In the genomic region with DNA sequence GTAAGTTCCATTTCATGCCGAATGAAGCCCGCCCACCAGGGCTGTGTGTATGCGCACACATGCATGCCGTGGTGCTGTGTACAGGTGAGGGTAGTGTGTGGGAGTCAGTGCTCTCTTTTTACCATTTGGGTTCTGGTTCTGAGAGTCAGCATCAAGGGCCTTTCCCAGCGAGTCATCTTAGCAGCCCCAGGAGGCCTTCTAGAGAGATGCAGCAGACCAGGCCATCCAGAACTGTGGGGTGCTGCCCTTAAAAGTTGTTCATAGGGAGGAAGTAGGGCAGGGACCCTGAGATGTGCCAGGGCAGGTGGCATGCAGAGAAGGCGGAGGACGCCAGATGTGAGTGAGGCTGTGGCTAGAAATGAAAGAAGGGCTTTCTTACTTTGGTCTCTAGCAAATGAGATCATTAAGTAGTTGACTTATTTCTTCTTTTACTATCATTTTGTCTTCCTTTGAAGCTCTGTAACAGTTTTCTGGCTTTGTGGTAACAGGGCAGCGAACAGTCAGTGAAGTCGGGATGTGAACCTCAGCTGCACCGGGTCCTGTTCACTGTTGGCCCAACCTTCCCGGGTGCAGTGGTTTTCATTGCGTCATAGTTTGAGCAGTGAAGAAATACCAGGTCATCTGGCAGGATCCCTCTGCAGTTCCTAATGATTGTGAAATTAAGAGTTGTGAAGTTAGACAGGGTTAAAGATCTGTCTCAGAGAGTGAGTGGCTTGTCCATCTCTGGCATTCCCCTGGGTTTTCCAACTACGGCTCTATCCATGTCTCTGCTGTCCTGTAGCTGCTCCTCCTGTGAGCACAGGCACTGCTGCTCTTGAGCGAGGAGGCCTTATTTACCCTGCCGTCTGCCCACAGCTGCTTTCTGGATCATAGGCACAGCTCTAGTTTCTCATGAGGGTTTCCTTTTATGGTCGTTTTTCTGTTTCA, we compare ENCODE assay signal across 1 mouse cellular context.
TF ChIP-seq lines count a peak whose summit lies in the region.

No protein-coding gene starts in this region.

TF ChIP-seq in CH12.LX, 34 proteins besides CTCF, POLR2A, EP300 and RAD21 (continued from another document):
- peak; percentile 66 for TF ChIP-seq IRF4 (IDR thresholded peaks at IDR 0.05; ENCODE audit: low read depth, low read length)
- peak; percentile 86 for TF ChIP-seq MAX (IDR thresholded peaks at IDR 0.05; ENCODE audit: low read length)
- no peak for TF ChIP-seq E2F4 (IDR thresholded peaks at IDR 0.05; ENCODE audit: insufficient replicate concordance, low read depth, low read length)
- no peak for TF ChIP-seq ZNF384 (IDR thresholded peaks at IDR 0.05; ENCODE audit: low read depth, low read length)
- peak; percentile 46 for TF ChIP-seq ELF1 (IDR thresholded peaks at IDR 0.05; ENCODE audit: low read depth, low read length)
- peak; percentile 47 for TF ChIP-seq ZMIZ1 (IDR thresholded peaks at IDR 0.05; ENCODE audit: low read depth, low read length)
- no peak for TF ChIP-seq NELFE (IDR thresholded peaks at IDR 0.05; ENCODE audit: low read depth, low read length)
- peak; percentile 26 for TF ChIP-seq SIN3A (IDR thresholded peaks at IDR 0.05; ENCODE audit: low read length)
- no peak for TF ChIP-seq KAT2A (IDR thresholded peaks at IDR 0.05; ENCODE audit: insufficient replicate concordance, low read length)
- TF ChIP-seq TCF12 (IDR thresholded peaks at IDR 0.05; ENCODE audit: low read depth, low read length): peak; percentile 92
- TF ChIP-seq HCFC1 (IDR thresholded peaks at IDR 0.05; ENCODE audit: low read depth, low read length): no peak
- peak; percentile 14; the same call in 1 of the 2 replicates for TF ChIP-seq SMC3 (IDR thresholded peaks at IDR 0.05; ENCODE audit: low read depth, low read length)
- 0 out of 2 replicates have a peak, but pooled peaks have one; percentile 31 for TF ChIP-seq JUND (conservative IDR thresholded peaks at IDR 0.05; ENCODE audit: low read depth, low read length)
- peak; percentile 80; the same call in 1 of the 2 replicates for TF ChIP-seq UBTF (IDR thresholded peaks at IDR 0.05; ENCODE audit: low read depth, low read length)
- peak; percentile 66 for TF ChIP-seq RCOR1 (conservative IDR thresholded peaks at IDR 0.05; ENCODE audit: low read depth, low read length)
- TF ChIP-seq CHD2 (IDR thresholded peaks at IDR 0.05; ENCODE audit: low read length): peak; percentile 59; the same call in 1 of the 2 replicates
- no peak for TF ChIP-seq USF1 (IDR thresholded peaks at IDR 0.05; ENCODE audit: low read depth, low read length)
- TF ChIP-seq POLR2AphosphoS2 (IDR thresholded peaks at IDR 0.05; ENCODE audit: low read depth, low read length): no peak
- TF ChIP-seq USF2 (conservative IDR thresholded peaks at IDR 0.05; ENCODE audit: low read depth, low read length): no peak
- no peak for TF ChIP-seq PAX5 (IDR thresholded peaks at IDR 0.05; ENCODE audit: low read length)
- peak; percentile 18; the same call in 1 of the 2 replicates for TF ChIP-seq CHD1 (IDR thresholded peaks at IDR 0.05; ENCODE audit: low read depth, low read length)
- no peak for TF ChIP-seq ZKSCAN1 (IDR thresholded peaks at IDR 0.05; ENCODE audit: borderline replicate concordance, low read depth, low read length)
- peak; percentile 80 for TF ChIP-seq BHLHE40 (IDR thresholded peaks at IDR 0.05; ENCODE audit: low read depth, low read length)
- TF ChIP-seq MAFK (IDR thresholded peaks at IDR 0.05; ENCODE audit: insufficient replicate concordance, low read length): no peak
- peak; percentile 65 for TF ChIP-seq ETS1 (conservative IDR thresholded peaks at IDR 0.05; ENCODE audit: low read depth, low read length)
- peak; percentile 53 for TF ChIP-seq NRF1 (IDR thresholded peaks at IDR 0.05; ENCODE audit: low read depth, low read length)
- TF ChIP-seq MEF2A (IDR thresholded peaks at IDR 0.05; ENCODE audit: borderline replicate concordance, low read depth, low read length): no peak; the same call in 1 of the 2 replicates
- peak; percentile 7; the same call in 1 of the 2 replicates for TF ChIP-seq JUN (IDR thresholded peaks at IDR 0.05; ENCODE audit: insufficient read depth, low read depth, low read length)
- no peak for TF ChIP-seq ZC3H11A (IDR thresholded peaks at IDR 0.05; ENCODE audit: low read depth, low read length)
- TF ChIP-seq TBP (conservative IDR thresholded peaks at IDR 0.05; ENCODE audit: low read depth, low read length): 0 out of 2 replicates have a peak, but pooled peaks have one; percentile 46
- TF ChIP-seq MXI1 (IDR thresholded peaks at IDR 0.05; ENCODE audit: low read depth, low read length): peak; percentile 75; the same call in 1 of the 2 replicates
- TF ChIP-seq GABPA (IDR thresholded peaks at IDR 0.05; ENCODE audit: insufficient replicate concordance, low read depth, low read length): no peak
